Mouse (Mus musculus) CH12.LX (cell line): Measurements from ENCODE around the gene Zdhhc11. TPM values are rescaled to one million over a fixed set of nuclear protein-coding genes. Genes with fewer than 3 reads are reported as not detected.

ENCODE experiments used
- DNase-seq: peaks from one replicate; pipeline ENCODE4 v3.0.0-alpha.2; 2013; ENCODE audit errors: extremely low read depth
- H3K27ac ChIP-seq: 2 replicates; pipeline ENCODE4 v1.5.1; 2012; ENCODE audit warnings: low read depth, mild to moderate bottlenecking, control low read depth, moderate library complexity; ENCODE audit not compliant: insufficient read depth
- H3K27me3 ChIP-seq: replicated peaks from 2 replicates; pipeline ENCODE3; 2012; ENCODE audit warnings: inconsistent platforms
- H3K36me3 ChIP-seq, 2 experiments: replicated peaks in 1 of 2; 2 replicates each; pipeline versions ENCODE3 to v1.6.1; 2012; ENCODE audit warnings: inconsistent platforms in 1 of 2, low read length in 1 of 2, mild to moderate bottlenecking in 1 of 2, mixed read lengths in 1 of 2, moderate library complexity in 1 of 2; ENCODE audit not compliant: control insufficient read depth in 1 of 2, insufficient read depth in 1 of 2
- H3K4me1 ChIP-seq, 2 experiments: 2 replicates each; pipeline ENCODE4 v1.6.1; 2012; ENCODE audit warnings: inconsistent platforms in 1 of 2, moderate library complexity in 1 of 2; ENCODE audit not compliant: insufficient read depth in 2 of 2, control insufficient read depth in 1 of 2
- H3K4me2 ChIP-seq: 2 replicates; pipeline ENCODE4 v1.6.1; 2012; ENCODE audit warnings: low read depth, mild to moderate bottlenecking, control low read depth; ENCODE audit not compliant: poor library complexity, insufficient read depth, severe bottlenecking
- H3K4me3 ChIP-seq, 3 experiments: fragments of 150-350 bp in 1 of 3; sonication (generic) in 1 of 3; replicated peaks in 1 of 3; 2 replicates each; pipeline versions ENCODE3 to v1.5.1; 2011 to 2012; ENCODE audit warnings: low read depth in 2 of 3, low read length in 2 of 3, mild to moderate bottlenecking in 2 of 3, moderate library complexity in 2 of 3, control low read depth in 1 of 3, improper control_type of control experiment in 1 of 3, inconsistent platforms in 1 of 3, mixed read lengths in 1 of 3; ENCODE audit not compliant: poor library complexity in 1 of 3
- H3K79me2 ChIP-seq: replicated peaks from 2 replicates; pipeline ENCODE4 v1.6.1; 2012; ENCODE audit warnings: mild to moderate bottlenecking, moderate library complexity; ENCODE audit not compliant: control insufficient read depth, poor library complexity, insufficient read depth, severe bottlenecking; ENCODE audit errors: extremely low read depth
- H3K9ac ChIP-seq: 2 replicates; pipeline ENCODE4 v1.6.1; 2012; ENCODE audit warnings: low read depth, mild to moderate bottlenecking, control low read depth, moderate library complexity; ENCODE audit not compliant: insufficient read depth
- H3K9me3 ChIP-seq: replicated peaks from 2 replicates; pipeline ENCODE3; 2012; ENCODE audit warnings: low read length, inconsistent platforms, mixed read lengths
- BHLHE40 ChIP-seq: IDR thresholded peaks from 2 replicates; pipeline ENCODE4 v1.6.1; 2011; ENCODE audit warnings: mild to moderate bottlenecking, low read depth, low read length, improper control_type of control experiment
- CHD1 ChIP-seq: IDR thresholded peaks from 2 replicates; pipeline ENCODE4 v1.6.1; 2012; ENCODE audit warnings: low read depth, low read length, improper control_type of control experiment, inconsistent platforms
- CHD2 ChIP-seq: IDR thresholded peaks from 2 replicates; pipeline ENCODE4 v1.6.1; 2011; ENCODE audit warnings: low read length, improper control_type of control experiment
- ELF1 ChIP-seq: IDR thresholded peaks from 2 replicates; pipeline ENCODE4 v1.6.1; 2014; ENCODE audit warnings: low read depth, mild to moderate bottlenecking, inconsistent platforms, low read length, improper control_type of control experiment
- EP300 ChIP-seq: IDR thresholded peaks from 2 replicates; pipeline ENCODE4 v1.6.1; 2011; ENCODE audit warnings: low read length, improper control_type of control experiment
- GABPA ChIP-seq: IDR thresholded peaks from 2 replicates; pipeline ENCODE4 v1.6.1; 2012; ENCODE audit warnings: low read depth, low read length, improper control_type of control experiment, inconsistent platforms; ENCODE audit not compliant: insufficient replicate concordance
- HCFC1 ChIP-seq: IDR thresholded peaks from 2 replicates; pipeline ENCODE4 v1.6.1; 2012; ENCODE audit warnings: low read depth, mild to moderate bottlenecking, inconsistent platforms, low read length, improper control_type of control experiment
- JUN ChIP-seq: IDR thresholded peaks from 2 replicates; pipeline ENCODE4 v1.6.1; 2011; ENCODE audit warnings: low read depth, mild to moderate bottlenecking, low read length, improper control_type of control experiment, moderate library complexity; ENCODE audit not compliant: insufficient read depth
- KAT2A ChIP-seq: IDR thresholded peaks from 2 replicates; pipeline ENCODE4 v1.6.1; 2012; ENCODE audit warnings: low read length, improper control_type of control experiment, inconsistent platforms; ENCODE audit not compliant: insufficient replicate concordance
- MAFK ChIP-seq: IDR thresholded peaks from 2 replicates; pipeline ENCODE4 v1.6.1; 2011; ENCODE audit warnings: low read length, improper control_type of control experiment; ENCODE audit not compliant: insufficient replicate concordance
- MAX ChIP-seq: IDR thresholded peaks from 2 replicates; pipeline ENCODE4 v1.6.1; 2011; ENCODE audit warnings: low read length, improper control_type of control experiment
- MAZ ChIP-seq: IDR thresholded peaks from 2 replicates; pipeline ENCODE4 v1.6.1; 2012; ENCODE audit warnings: low read depth, mild to moderate bottlenecking, inconsistent platforms, low read length, improper control_type of control experiment, moderate library complexity
- MEF2A ChIP-seq: IDR thresholded peaks from 2 replicates; pipeline ENCODE4 v1.6.1; 2014; ENCODE audit warnings: low read depth, mild to moderate bottlenecking, inconsistent platforms, low read length, improper control_type of control experiment, borderline replicate concordance
- MXI1 ChIP-seq: IDR thresholded peaks from 2 replicates; pipeline ENCODE4 v1.6.1; 2011; ENCODE audit warnings: mild to moderate bottlenecking, low read depth, low read length, improper control_type of control experiment
- NELFE ChIP-seq: IDR thresholded peaks from 2 replicates; pipeline ENCODE4 v1.6.1; 2011; ENCODE audit warnings: low read depth, low read length, improper control_type of control experiment
- POLR2A ChIP-seq: IDR thresholded peaks from 2 replicates; pipeline ENCODE4 v1.6.1; 2011; ENCODE audit warnings: low read depth, mild to moderate bottlenecking, improper control_type of control experiment, low read length
- POLR2AphosphoS2 ChIP-seq: IDR thresholded peaks from 2 replicates; pipeline ENCODE4 v1.6.1; 2011; ENCODE audit warnings: low read depth, low read length, improper control_type of control experiment
- RCOR1 ChIP-seq: conservative IDR thresholded peaks from 2 replicates; pipeline ENCODE4 v1.6.1; 2012; ENCODE audit warnings: low read depth, mild to moderate bottlenecking, inconsistent platforms, low read length, improper control_type of control experiment
- SIN3A ChIP-seq: IDR thresholded peaks from 2 replicates; pipeline ENCODE4 v1.6.1; 2012; ENCODE audit warnings: low read length, improper control_type of control experiment, inconsistent platforms
- SMC3 ChIP-seq: IDR thresholded peaks from 2 replicates; pipeline ENCODE4 v1.6.1; 2011; ENCODE audit warnings: low read depth, low read length, improper control_type of control experiment
- TBP ChIP-seq: conservative IDR thresholded peaks from 2 replicates; pipeline ENCODE4 v1.6.1; 2011; ENCODE audit warnings: low read depth, low read length, improper control_type of control experiment
- UBTF ChIP-seq: IDR thresholded peaks from 2 replicates; pipeline ENCODE4 v1.6.1; 2012; ENCODE audit warnings: low read depth, mild to moderate bottlenecking, inconsistent platforms, low read length, improper control_type of control experiment, moderate library complexity
- USF2 ChIP-seq: conservative IDR thresholded peaks from 2 replicates; pipeline ENCODE4 v1.6.1; 2011; ENCODE audit warnings: low read depth, low read length, improper control_type of control experiment
- ZC3H11A ChIP-seq: IDR thresholded peaks from 2 replicates; pipeline ENCODE4 v1.6.1; 2012; ENCODE audit warnings: low read depth, mild to moderate bottlenecking, inconsistent platforms, low read length, improper control_type of control experiment
- ZKSCAN1 ChIP-seq: IDR thresholded peaks from 2 replicates; pipeline ENCODE4 v1.6.1; 2012; ENCODE audit warnings: low read depth, inconsistent platforms, low read length, improper control_type of control experiment, borderline replicate concordance
- ZNF384 ChIP-seq: IDR thresholded peaks from 2 replicates; pipeline ENCODE4 v1.6.1; 2012; ENCODE audit warnings: low read depth, low read length, improper control_type of control experiment, inconsistent platforms
- dilution Hi-C: fragments of 300-500 bp; cut with MboI; formaldehyde crosslinking; loops from 2 replicates; pipeline ENCODE4 v1.14.3; 2020; ENCODE audit warnings: low sequenced_read_pairs; ENCODE audit not compliant: extremely low pct_unique_long_range_greater_than_20kb, extremely low pct_ligation_motif_present
- in situ Hi-C: fragments of 300-500 bp; cut with MboI; formaldehyde crosslinking; loops from 3 replicates; pipeline ENCODE4 v1.14.3; 2019; ENCODE audit warnings: low sequenced_read_pairs, low pct_ligation_motif_present, low pct_unique_long_range_greater_than_20kb, mixed read lengths
- polyA plus RNA-seq: library from polyadenylated mRNA; unstranded; fragments of >175 nt; gene quantifications from 2 replicates; pipeline ENCODE4 v1.2.1, GENCODE M21; 2012; ENCODE audit warnings: low read depth; ENCODE audit not compliant: insufficient read length
- total RNA-seq, 2 experiments: library from RNA; depleted of rRNA; stranded (reverse); fragments of 300-350 nt in 1 of 2; fragments of >200 nt in 1 of 2; gene quantifications; 2 replicates each; pipeline ENCODE4 v1.2.3; 2012 to 2014

Zdhhc11 gene
- total and polyA plus RNA-seq, 3 experiments = not detected

- H3K9ac ChIP-seq = peak overlapping the region; percentile 42; the same call in 1 of the 2 replicates
- no peak for DNase-seq
- no peaks in the 10 kb centered on the region for H3K27me3 ChIP-seq
- H3K4me1 ChIP-seq = peaks cover 0 to 30% of the 10 kb centered on the region in 2 experiments; a peak in 2 of 4 replicates
- dilution Hi-C loops = no loop called here
- H3K27ac ChIP-seq = no peak overlapping the region
- no peak overlapping the region for H3K4me3 ChIP-seq
- H3K4me2 ChIP-seq = peak overlapping the region; percentile 72
- in situ Hi-C loops = no loop called here
- TF ChIP-seq ZKSCAN1 (no peak), TBP (no peak), MEF2A (no peak), EP300 (no peak), HCFC1 (no peak), JUN (no peak), CHD2 (no peak), KAT2A (no peak), UBTF (no peak), ELF1 (no peak), CHD1 (no peak), MXI1 (no peak), MAX (no peak), SMC3 (no peak), MAFK (no peak), MAZ (no peak), NELFE (no peak)
- H3K36me3 ChIP-seq = peaks cover 36 to 59% of the 10 kb centered on the region in 2 experiments
- peaks cover 15% of the 10 kb centered on the region for H3K79me2 ChIP-seq
- H3K9me3 ChIP-seq = no peaks in the 10 kb centered on the region
Measured at GRCm38 (mm10) chr13:73939101-73939500, 24.6 kb upstream of the Zdhhc11 start.

- dilution Hi-C loops (no loop called here), in situ Hi-C loops (no loop called here)
- Histone ChIP-seq H3K27ac (no peak overlapping the region), H3K4me2 (no peak overlapping the region), H3K27me3 (no peaks in the 10 kb centered on the region), H3K4me3 (no peak overlapping the region), H3K4me1 (peaks cover 0 to 6% of the 10 kb centered on the region in 2 experiments; a peak in 1 of 4 replicates), H3K9ac (no peak overlapping the region), H3K79me2 (no peaks in the 10 kb centered on the region), H3K36me3 (peaks cover 73 to 94% of the 10 kb centered on the region in 2 experiments), H3K9me3 (no peaks in the 10 kb centered on the region)
- no peak for TF ChIP-seq RCOR1
- TF ChIP-seq ZKSCAN1 = no peak
- TF ChIP-seq USF2 = no peak
- TF ChIP-seq BHLHE40 = no peak
- TF ChIP-seq GABPA = no peak
- no peak for TF ChIP-seq HCFC1
- no peak for TF ChIP-seq POLR2AphosphoS2
- no peak for TF ChIP-seq POLR2A
- TF ChIP-seq ZNF384 = no peak
- no peak for TF ChIP-seq ELF1
- TF ChIP-seq EP300 = no peak
- no peak for TF ChIP-seq KAT2A
- no peak for TF ChIP-seq SIN3A
- TF ChIP-seq ZC3H11A = no peak
- TF ChIP-seq MAFK = no peak
- DNase-seq = no peak
Measured at GRCm38 (mm10) chr13:73944606-73945005, 19.0 kb upstream of the Zdhhc11 start.
